Mouse (Mus musculus): ENCODE measurements at regions not wholly inside any gene's neighbourhood (a gene's known extent, or its start where the extent isn't known, plus 50 kb on each side); places are given as distances from the start of the nearest gene placed in this dataset.

DNA sequence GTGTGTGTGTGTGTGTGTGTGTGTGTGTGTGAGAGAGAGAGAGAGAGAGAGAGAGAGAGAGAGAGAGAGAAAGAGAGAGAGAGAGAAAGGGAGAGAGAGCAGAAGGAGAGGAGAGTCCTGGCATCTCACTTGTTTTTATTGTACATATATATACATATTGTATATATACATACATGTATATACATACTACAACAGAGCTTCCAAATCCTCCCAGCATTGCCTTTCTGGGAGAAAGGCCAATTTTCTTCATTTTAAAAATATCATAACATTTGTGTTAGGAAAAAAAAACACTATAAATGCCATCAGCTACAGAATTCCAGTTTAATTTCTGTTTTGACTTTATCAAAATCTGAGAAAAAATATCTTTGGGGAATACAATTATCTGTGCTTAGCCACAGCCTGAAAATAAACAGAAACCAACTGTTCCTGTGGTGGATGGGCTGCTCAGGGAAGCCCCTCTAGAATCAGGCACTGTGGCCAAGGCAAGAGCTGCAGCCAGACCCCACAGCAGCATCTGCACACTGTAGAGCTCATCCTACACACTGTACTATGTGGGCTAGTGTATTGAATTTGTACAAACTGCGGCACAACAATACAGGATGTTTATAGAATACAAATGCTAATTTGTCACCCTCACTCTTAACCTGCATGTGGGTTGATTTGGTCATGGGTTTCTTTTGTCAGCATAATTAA, 64.6 kb upstream of the Mgmt start:
- no peak for DNase-seq

GRCm38 (mm10) chr7:136832419-136832818, 62.0 kb upstream of the Mgmt start:
- no peak for DNase-seq

DNA sequence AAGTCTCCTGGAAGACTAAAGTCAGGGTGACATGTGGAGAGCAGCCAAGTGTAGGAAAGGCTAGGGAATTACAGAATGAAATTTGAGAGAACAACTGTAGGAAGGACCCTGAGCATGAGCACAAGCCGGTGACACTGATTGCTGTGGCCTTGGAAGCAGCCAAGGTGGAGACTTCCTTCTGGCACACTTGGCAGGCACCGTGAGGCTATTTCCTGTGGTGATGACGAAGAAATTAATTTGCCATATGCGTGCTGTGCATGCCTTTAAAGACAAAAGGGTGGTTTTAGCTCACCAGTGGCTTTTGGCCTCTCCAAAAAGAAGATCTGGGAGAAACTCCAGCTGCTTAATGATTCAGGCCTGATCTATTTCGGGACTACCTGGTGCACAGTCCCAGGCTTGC, 55.4 kb upstream of the Mgmt start:
- DNase-seq, result no peak

- DNase-seq, result no peak
These were observed 54.2 kb upstream of the Mgmt start for GRCm38 (mm10) chr7:136840224-136840623.

DNA sequence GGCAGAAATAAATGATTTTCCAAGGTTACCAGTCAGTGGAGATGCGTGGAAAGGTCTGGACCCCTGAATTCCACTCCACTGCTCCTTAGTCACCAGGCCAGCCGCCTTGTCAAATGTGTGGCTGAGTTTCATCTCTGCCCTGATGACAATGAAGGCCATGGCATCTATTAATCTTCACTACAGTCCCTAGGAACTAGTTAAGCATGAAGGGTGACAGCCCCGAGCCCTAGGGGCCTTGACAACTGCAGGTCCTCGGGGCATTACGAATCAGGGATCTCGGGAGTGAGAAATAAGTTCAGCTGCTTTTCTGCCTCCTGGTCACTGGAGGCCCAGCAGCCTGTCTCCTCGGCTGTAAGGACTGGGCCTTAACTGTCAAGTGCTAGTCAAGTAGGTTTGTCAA, 51.7 kb upstream of the Mgmt start:
- DNase-seq, result no peak

DNA sequence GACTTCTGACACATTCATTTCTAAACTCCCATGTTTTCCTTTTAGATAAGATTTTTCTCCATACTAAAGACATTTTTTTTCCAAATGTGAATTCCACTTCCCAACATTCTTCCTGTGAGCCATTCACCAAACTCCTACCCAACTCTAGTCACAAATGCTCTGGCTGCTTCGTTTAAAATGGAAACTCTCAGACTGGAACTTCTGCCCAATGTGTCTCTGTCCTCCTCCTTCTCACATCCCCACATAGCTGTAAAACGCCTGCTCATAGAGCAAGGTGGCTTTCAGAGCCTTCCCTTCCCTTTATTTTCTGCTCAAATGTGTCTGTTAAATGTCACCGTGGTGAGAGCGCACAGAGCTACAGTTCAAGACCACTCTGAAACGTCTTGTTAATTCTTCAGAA, 50.1 kb upstream of the Mgmt start:
- DNase-seq, result no peak

All from layer of hippocampus, adult 9-11 months (tissue).